Mouse (Mus musculus): ENCODE data around the gene Zswim4. TPM values are rescaled to one million over a fixed set of nuclear protein-coding genes. Genes with fewer than 3 reads are reported as not detected.

The Zswim4 gene
- polyA plus RNA-seq, 1 experiment from 2014 or later: 11.0 TPM

GRCm38 (mm10) chr8:84188671-84189070 is 48.2 kb downstream of the Zswim4 start:
- Histone ChIP-seq H3K9me3 (replicated peaks; ENCODE audit: low read length) (no peaks in the 10 kb centered on the region), H3K4me1 (replicated peaks; ENCODE audit: insufficient read depth, low read length) (peaks cover 21% of the 10 kb centered on the region), H3K4me3 (replicated peaks; ENCODE audit: low read depth, low read length) (no peak overlapping the region), H3K9ac (ENCODE audit: low read depth, low read length) (no peak overlapping the region), H3K4me2 (ENCODE audit: low read length) (no peak overlapping the region), H3K27me3 (ENCODE audit: insufficient read depth, low read length) (no peaks in the 10 kb centered on the region), H3K27ac (no peak overlapping the region; the same call in 1 of the 2 replicates), H3K36me3 (ENCODE audit: insufficient read depth, low read length) (no peaks in the 10 kb centered on the region)
- DNase-seq (ENCODE audit: low spot score) (no peak), ATAC-seq (replicated peaks; ENCODE audit: low FRiP score, low read depth) (no peak)
- 83% methylated on average over 10 of the region's 10 CpGs for WGBS
- TF ChIP-seq CTCF (IDR thresholded peaks at IDR 0.05; ENCODE audit: low read depth): no peak

GRCm38 (mm10) chr8:84187065-84187755 is 49.6 kb downstream of the Zswim4 start:
- WGBS: 3% methylated on average over 21 of the region's 21 CpGs

GRCm38 (mm10) chr8:84186547-84186946 is 50.3 kb downstream of the Zswim4 start:
- WGBS: 0% methylated on average over 12 of the region's 12 CpGs
- TF ChIP-seq CTCF (IDR thresholded peaks at IDR 0.05; ENCODE audit: low read depth): peak; percentile 99
- Histone ChIP-seq H3K9ac (ENCODE audit: low read depth, low read length) (peak overlapping the region; percentile 43; the same call in 1 of the 2 replicates), H3K4me2 (ENCODE audit: low read length) (peak overlapping the region; percentile 77), H3K4me3 (replicated peaks; ENCODE audit: low read depth, low read length) (peak overlapping the region; percentile 30), H3K4me1 (replicated peaks; ENCODE audit: insufficient read depth, low read length) (peaks cover 16% of the 10 kb centered on the region; the same call in 1 of the 2 replicates), H3K36me3 (ENCODE audit: insufficient read depth, low read length) (no peaks in the 10 kb centered on the region), H3K9me3 (replicated peaks; ENCODE audit: low read length) (no peaks in the 10 kb centered on the region), H3K27me3 (ENCODE audit: insufficient read depth, low read length) (no peaks in the 10 kb centered on the region), H3K27ac (peak overlapping the region; percentile 73; the same call in 1 of the 2 replicates)
- ATAC-seq (replicated peaks; ENCODE audit: low FRiP score, low read depth) (0 out of 2 replicates have a peak, but pooled peaks have one; percentile 29), DNase-seq (ENCODE audit: low spot score) (peak; percentile 94)

More at GRCm38 (mm10) chr8:84187065-84187755, 49.6 kb downstream of the Zswim4 start:
- Histone ChIP-seq H3K27me3 (ENCODE audit: insufficient read depth, low read length) (no peaks in the 10 kb centered on the region), H3K4me1 (replicated peaks; ENCODE audit: insufficient read depth, low read length) (peaks cover 21% of the 10 kb centered on the region), H3K9me3 (replicated peaks; ENCODE audit: low read length) (no peaks in the 10 kb centered on the region), H3K4me3 (replicated peaks; ENCODE audit: low read depth, low read length) (peak overlapping the region; percentile 30), H3K27ac (peak overlapping the region; percentile 73; the same call in 1 of the 2 replicates), H3K4me2 (ENCODE audit: low read length) (peak overlapping the region; percentile 77), H3K9ac (ENCODE audit: low read depth, low read length) (peak overlapping the region; percentile 43; the same call in 1 of the 2 replicates), H3K36me3 (ENCODE audit: insufficient read depth, low read length) (no peaks in the 10 kb centered on the region)
- peak; percentile 88 for TF ChIP-seq CTCF (IDR thresholded peaks at IDR 0.05; ENCODE audit: low read depth)
- ATAC-seq (replicated peaks; ENCODE audit: low FRiP score, low read depth) (no peak), DNase-seq (ENCODE audit: low spot score) (peak; percentile 82)

- Histone ChIP-seq H3K27ac (no peak within 1 kb of the TSS), H3K4me3 (replicated peaks; ENCODE audit: low read depth, low read length) (peak within 1 kb of the TSS; percentile 75), H3K36me3 (ENCODE audit: insufficient read depth, low read length) (no peaks in the 10 kb centered on the region), H3K4me1 (replicated peaks; ENCODE audit: insufficient read depth, low read length) (peaks cover 24% of the 10 kb centered on the region), H3K9me3 (replicated peaks; ENCODE audit: low read length) (no peaks in the 10 kb centered on the region), H3K4me2 (ENCODE audit: low read length) (peak within 1 kb of the TSS; percentile 90), H3K9ac (ENCODE audit: low read depth, low read length) (peak within 1 kb of the TSS; percentile 96), H3K27me3 (ENCODE audit: insufficient read depth, low read length) (no peaks in the 10 kb centered on the region)
- ATAC-seq (replicated peaks; ENCODE audit: low FRiP score, low read depth): no peak
- WGBS: 96% methylated on average over 7 of the region's 7 CpGs
- no peak for TF ChIP-seq CTCF (IDR thresholded peaks at IDR 0.05; ENCODE audit: low read depth)
- no peak for DNase-seq (ENCODE audit: low spot score)
Measured at GRCm38 (mm10) chr8:84185117-84185516, 51.7 kb downstream of the Zswim4 start, which contains the start of gene Nanos3. Nanos3 (minus strand) TSS chr8:84185217.

GRCm38 (mm10) chr8:84184085-84185043 is 52.5 kb downstream of the Zswim4 start:
- peak overlapping the region; percentile 75 for H3K4me3 ChIP-seq (replicated peaks; ENCODE audit: low read depth, low read length)
- no peaks in the 10 kb centered on the region for H3K9me3 ChIP-seq (replicated peaks; ENCODE audit: low read length)
- peaks cover 31% of the 10 kb centered on the region for H3K4me1 ChIP-seq (replicated peaks; ENCODE audit: insufficient read depth, low read length)
- DNase-seq (ENCODE audit: low spot score) (peak; percentile 24), ATAC-seq (replicated peaks; ENCODE audit: low FRiP score, low read depth) (0 out of 2 replicates have a peak, but pooled peaks have one; percentile 8)
- H3K9ac ChIP-seq (ENCODE audit: low read depth, low read length): peak overlapping the region; percentile 96
- H3K27ac ChIP-seq: peak overlapping the region; percentile 86
- 17% methylated on average over 21 of the region's 21 CpGs for WGBS
- peak overlapping the region; percentile 90 for H3K4me2 ChIP-seq (ENCODE audit: low read length)
- no peaks in the 10 kb centered on the region for H3K36me3 ChIP-seq (ENCODE audit: insufficient read depth, low read length)
- no peaks in the 10 kb centered on the region for H3K27me3 ChIP-seq (ENCODE audit: insufficient read depth, low read length)
- no peak for TF ChIP-seq CTCF (IDR thresholded peaks at IDR 0.05; ENCODE audit: low read depth)
